Mouse (Mus musculus): Measurements from ENCODE around the gene Ube2r2.

DNA sequence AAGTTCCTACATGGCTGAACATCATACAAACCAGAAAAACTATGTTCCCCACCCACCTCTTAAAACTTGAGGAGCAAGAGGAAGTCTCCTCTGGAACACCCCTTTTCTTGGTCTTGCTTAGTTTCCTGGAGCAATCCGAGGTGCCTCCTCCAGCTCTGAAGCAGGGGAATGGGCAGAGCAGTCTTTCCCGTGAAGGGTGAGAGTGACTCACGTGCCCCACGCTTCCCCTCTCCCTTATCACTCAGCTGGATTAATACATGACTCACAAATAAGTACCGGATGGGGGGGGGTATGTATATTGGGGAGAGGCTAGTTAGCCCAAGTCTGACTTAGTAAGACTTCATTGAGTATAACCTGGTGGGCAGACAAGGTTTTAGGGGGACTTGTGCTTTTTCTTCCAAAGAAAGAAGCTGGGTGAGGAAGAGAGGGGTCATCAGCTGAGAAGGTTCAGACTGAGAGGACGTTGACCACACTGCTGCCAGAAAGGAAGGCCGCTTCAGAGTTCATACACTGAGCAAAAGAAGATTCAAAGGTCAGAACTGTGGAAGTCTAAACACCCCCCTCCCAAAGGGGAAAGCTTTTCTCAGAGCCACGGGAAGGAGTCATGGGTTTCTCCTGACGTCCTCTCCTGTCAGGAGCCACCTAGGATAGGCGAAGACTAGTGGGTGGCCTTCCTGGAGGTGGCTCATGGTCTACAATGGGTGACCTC, 26.7 kb upstream of the Ube2r2 start:
- TF ChIP-seq REST (IDR thresholded peaks at IDR 0.05; ENCODE audit: insufficient read depth, insufficient read length), result no peak
- no peak for TF ChIP-seq E2F4 (IDR thresholded peaks at IDR 0.05; ENCODE audit: insufficient read depth)
- no peak for TF ChIP-seq POLR2AphosphoS2 (IDR thresholded peaks at IDR 0.05; ENCODE audit: insufficient read length, low read depth)
- TF ChIP-seq TCF12 (IDR thresholded peaks at IDR 0.05; ENCODE audit: insufficient read depth, poor library complexity, severe bottlenecking), result no peak
- no peak for TF ChIP-seq CEBPB (IDR thresholded peaks at IDR 0.05; ENCODE audit: insufficient read depth, poor library complexity, severe bottlenecking)

Data from myocyte (in vitro differentiated cells).